Mouse (Mus musculus) testis, adult 2 months (tissue): ENCODE measurements around the gene Ndufb8. TPM values are rescaled to one million over a fixed set of nuclear protein-coding genes. Genes with fewer than 3 reads are reported as not detected.

ENCODE experiments used
- H3K27ac ChIP-seq: fragments of 200-500 bp; 2 replicates; pipeline ENCODE4 v1.5.1; 2012; ENCODE audit warnings: low read depth, low read length; ENCODE audit not compliant: control insufficient read depth, insufficient read depth
- H3K27me3 ChIP-seq: fragments of 200-500 bp; 2 replicates; pipeline ENCODE4 v1.6.1; 2012; ENCODE audit warnings: mild to moderate bottlenecking, low read length, moderate library complexity; ENCODE audit not compliant: control insufficient read depth, insufficient read depth
- H3K36me3 ChIP-seq: fragments of 200-500 bp; 2 replicates; pipeline ENCODE4 v1.6.1; 2012; ENCODE audit warnings: mild to moderate bottlenecking, low read length; ENCODE audit not compliant: control insufficient read depth, insufficient read depth
- H3K4me1 ChIP-seq: fragments of 200-500 bp; 2 replicates; pipeline ENCODE4 v1.6.1; 2012; ENCODE audit warnings: low read length; ENCODE audit not compliant: control insufficient read depth, insufficient read depth
- H3K4me3 ChIP-seq: fragments of 200-500 bp; 2 replicates; pipeline ENCODE4 v1.5.1; 2012; ENCODE audit warnings: low read depth, mild to moderate bottlenecking, low read length, moderate library complexity, mixed read lengths; ENCODE audit not compliant: control insufficient read depth
- CTCF ChIP-seq: fragments of 200-500 bp; IDR thresholded peaks from 2 replicates; pipeline ENCODE4 v1.5.1; 2012; ENCODE audit warnings: low read depth, mild to moderate bottlenecking, inconsistent platforms, low read length, moderate library complexity; ENCODE audit not compliant: control insufficient read depth, insufficient read depth, insufficient replicate concordance
- POLR2A ChIP-seq: fragments of 200-500 bp; IDR thresholded peaks from 2 replicates; pipeline ENCODE4 v1.6.1; 2012; ENCODE audit warnings: low read depth, mild to moderate bottlenecking, inconsistent platforms, low read length, moderate library complexity; ENCODE audit not compliant: control insufficient read depth
- polyA plus RNA-seq: library from polyadenylated mRNA; depleted of rRNA; stranded (reverse); fragments of >200 nt; gene quantifications from 2 replicates; pipeline ENCODE4 v1.2.3, GENCODE M21; 2012; rRNA removed

Ndufb8 gene
- polyA plus RNA-seq, 1 experiment = 616 TPM

DNA sequence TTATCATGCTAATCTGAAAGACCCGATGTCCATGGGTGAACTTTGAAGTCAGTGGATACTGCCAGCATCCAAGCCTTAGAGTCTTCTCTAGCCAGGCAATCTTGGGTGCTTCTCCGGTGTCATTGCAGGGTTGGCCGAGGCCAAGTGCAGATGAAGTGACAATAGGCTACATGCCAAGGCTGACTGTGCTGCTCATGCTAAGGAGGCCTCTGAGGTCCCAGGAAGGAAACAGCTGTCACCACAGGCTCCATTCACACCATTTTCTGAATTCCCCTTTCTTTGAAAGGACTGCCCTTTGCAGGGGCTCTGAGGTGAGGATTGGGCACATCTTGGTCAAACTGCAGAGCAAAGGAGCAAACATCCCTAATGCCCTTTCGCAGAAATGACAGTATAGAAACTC is 52.5 kb downstream of the Ndufb8 start:
- no peak for TF ChIP-seq POLR2A
- no peak for TF ChIP-seq CTCF
- H3K4me1 ChIP-seq = no peaks in the 10 kb centered on the region
- no peak overlapping the region for H3K27ac ChIP-seq
- no peaks in the 10 kb centered on the region for H3K36me3 ChIP-seq
- no peaks in the 10 kb centered on the region for H3K27me3 ChIP-seq
- no peak overlapping the region for H3K4me3 ChIP-seq

DNA sequence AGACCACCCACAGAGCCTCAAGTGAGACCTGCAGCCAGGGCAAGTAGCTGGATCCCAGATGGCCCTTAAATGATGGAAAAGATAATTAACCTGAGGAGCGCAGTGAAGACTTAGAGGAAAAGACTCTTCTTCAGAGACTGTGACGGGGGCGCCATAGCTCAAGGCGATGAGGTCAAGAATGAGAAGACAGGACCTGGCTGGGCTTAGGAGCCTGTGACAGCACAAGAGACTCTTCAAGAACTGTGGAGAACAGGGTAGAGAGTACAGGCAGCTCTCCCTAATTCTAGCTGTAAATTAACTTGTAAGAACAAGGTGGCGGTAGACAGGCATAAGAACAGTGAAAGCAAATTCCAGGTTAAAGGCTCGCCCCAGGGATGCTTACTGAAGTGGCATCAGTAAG is 53.3 kb downstream of the Ndufb8 start:
- Histone ChIP-seq H3K27ac (no peak overlapping the region), H3K4me3 (no peak overlapping the region), H3K4me1 (no peaks in the 10 kb centered on the region), H3K36me3 (no peaks in the 10 kb centered on the region), H3K27me3 (no peaks in the 10 kb centered on the region)
- TF ChIP-seq CTCF = no peak
- TF ChIP-seq POLR2A = no peak

DNA sequence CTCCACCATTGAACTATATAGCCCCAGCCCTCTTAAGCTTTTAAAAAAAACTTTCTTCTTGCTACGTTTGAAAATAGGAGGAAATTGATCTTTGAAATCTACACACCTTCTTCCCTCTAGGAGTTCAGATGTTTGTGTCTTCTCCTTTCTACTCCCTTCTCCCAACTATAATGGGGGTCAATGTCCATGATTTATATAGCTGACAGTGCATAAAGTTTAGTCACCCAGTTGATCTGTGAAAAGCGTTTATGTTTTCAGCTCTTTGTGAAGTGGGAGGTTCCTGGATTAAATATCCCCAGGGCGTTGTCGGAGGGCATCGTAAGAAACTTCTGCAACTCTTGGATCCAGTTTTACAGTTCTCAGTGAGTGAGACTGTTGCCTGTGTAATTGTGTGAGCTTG is 55.0 kb downstream of the Ndufb8 start:
- TF ChIP-seq CTCF (no peak), POLR2A (no peak)
- Histone ChIP-seq H3K27me3 (no peaks in the 10 kb centered on the region), H3K4me3 (no peak overlapping the region), H3K36me3 (no peaks in the 10 kb centered on the region), H3K4me1 (no peaks in the 10 kb centered on the region), H3K27ac (no peak overlapping the region)

DNA sequence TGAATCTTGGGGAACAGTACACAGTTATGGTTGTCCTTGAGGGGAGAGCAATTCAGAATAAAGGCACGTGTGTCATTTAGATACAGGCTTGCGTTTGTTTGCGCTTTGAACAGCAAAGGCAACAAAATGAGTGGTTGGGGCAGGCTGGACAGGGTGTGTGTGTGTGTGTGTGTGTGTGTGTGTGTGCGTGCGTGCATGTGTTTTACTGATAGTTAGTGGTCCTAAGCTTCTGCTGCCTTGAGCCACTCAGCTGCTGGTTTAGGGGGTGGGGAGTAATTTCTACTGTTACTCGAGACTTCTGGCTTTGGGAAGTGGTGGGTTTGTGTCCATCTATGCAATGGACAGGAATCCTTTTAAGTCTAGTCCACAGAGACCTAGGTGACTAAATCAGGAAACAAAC is 56.3 kb downstream of the Ndufb8 start:
- H3K27me3 ChIP-seq = no peaks in the 10 kb centered on the region
- H3K27ac ChIP-seq = no peak overlapping the region
- TF ChIP-seq POLR2A = no peak
- TF ChIP-seq CTCF = no peak
- no peaks in the 10 kb centered on the region for H3K36me3 ChIP-seq
- H3K4me1 ChIP-seq = no peaks in the 10 kb centered on the region
- H3K4me3 ChIP-seq = no peak overlapping the region

Other genes with a start within 250 kb of the Ndufb8 start
- 0.22 and 0.37 TPM in 2 replicates for gene Scd4, start 222.3 kb downstream of the Ndufb8 start, polyA plus RNA-seq
- gene Scd1, start 147.6 kb downstream of the Ndufb8 start, polyA plus RNA-seq = 14.6 and 32.0 TPM in 2 replicates
- 0.30 and 0.58 TPM in 2 replicates for gene Wnt8b, start 62.0 kb downstream of the Ndufb8 start, polyA plus RNA-seq
- 3.2 and 3.3 TPM in 2 replicates for gene Sec31b, start 9.6 kb downstream of the Ndufb8 start, polyA plus RNA-seq
- not detected in 2 replicates for gene Gm20538, start 2.6 kb downstream of the Ndufb8 start, polyA plus RNA-seq
- gene Hif1an, start 7.4 kb upstream of the Ndufb8 start, polyA plus RNA-seq = 17.0 and 19.2 TPM in 2 replicates
- 2.7 and 5.4 TPM in 2 replicates for gene Pax2, start 200.6 kb upstream of the Ndufb8 start, polyA plus RNA-seq